Mouse (Mus musculus) stomach, postnatal 0 days (tissue): ENCODE results near the gene Cd200.

Experiments used
- CTCF ChIP-seq: IDR thresholded peaks from 2 replicates; pipeline ENCODE4 v1.5.1; 2016; ENCODE audit warnings: antibody characterized with exemption, low read depth, mild to moderate bottlenecking, moderate library complexity
- EP300 ChIP-seq: optimal IDR thresholded peaks from 2 replicates; pipeline ENCODE3; 2016; ENCODE audit warnings: antibody characterized with exemption

DNA sequence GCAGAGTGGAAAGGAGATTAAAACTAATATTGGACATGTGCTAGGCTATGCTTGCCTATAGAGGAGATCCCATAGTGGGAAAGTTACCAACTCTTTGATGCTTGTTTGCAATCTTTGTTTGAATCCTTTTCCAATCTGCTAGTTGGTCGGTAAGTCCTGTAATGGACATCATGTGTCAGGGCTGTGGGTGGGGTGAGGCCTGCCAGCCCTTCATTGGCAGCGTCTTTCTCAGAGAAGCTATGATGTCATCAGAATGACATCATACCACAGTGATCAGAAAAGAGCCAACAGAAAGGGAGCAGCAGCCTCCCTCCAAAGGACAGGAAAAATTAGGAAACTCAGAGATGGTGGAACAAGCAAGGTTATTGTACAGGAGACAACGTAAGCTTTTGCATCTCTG lies 9.4 kb downstream of the Cd200 start:
- TF ChIP-seq CTCF (no peak), EP300 (no peak)
